Mouse (Mus musculus): ENCODE measurements around the gene Tmtc4.
A peak's percentile ranks its signal among the peaks of the same experiment; 100 is the strongest.

Gene Tmtc4

GRCm38 (mm10) chr14:122974854-122975570 is 8.8 kb downstream of the Tmtc4 start:
- no peak for DNase-seq (ENCODE audit: low read depth)

GRCm38 (mm10) chr14:122973091-122973490 is 10.7 kb downstream of the Tmtc4 start:
- no peak for DNase-seq (ENCODE audit: low read depth)

DNA sequence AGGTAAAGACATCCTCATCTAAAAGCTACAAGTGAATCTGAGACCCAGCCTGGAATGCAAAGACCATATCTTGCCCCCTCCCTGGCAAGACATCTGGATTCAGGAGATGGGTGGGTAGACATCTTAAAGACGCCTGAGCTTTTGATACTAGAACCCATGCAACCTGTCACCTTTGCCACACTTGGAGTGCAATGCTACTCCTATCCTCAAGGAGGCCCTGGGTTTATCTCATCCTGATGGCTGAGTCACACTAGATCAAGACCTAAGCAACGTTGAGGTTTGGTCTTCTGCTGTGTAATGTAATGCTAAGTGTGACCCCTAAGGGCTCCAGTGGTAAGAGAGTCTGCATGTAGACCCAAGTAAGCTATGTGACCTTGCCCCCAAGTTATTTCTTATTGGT is 15.8 kb downstream of the Tmtc4 start:
- DNase-seq (ENCODE audit: low read depth) = peak; percentile 7

- no peak for DNase-seq (ENCODE audit: low read depth)
Measured at GRCm38 (mm10) chr14:122957941-122958340, 25.9 kb downstream of the Tmtc4 start.

- DNase-seq (ENCODE audit: low read depth) = peak; percentile 71
Measured at GRCm38 (mm10) chr14:122953331-122953730, 30.5 kb downstream of the Tmtc4 start.

- no peak for DNase-seq (ENCODE audit: low read depth)
Measured at GRCm38 (mm10) chr14:122952556-122952955, 31.3 kb downstream of the Tmtc4 start.

- DNase-seq (ENCODE audit: low read depth) = peak; percentile 58
Measured at GRCm38 (mm10) chr14:122951676-122952445, 32.0 kb downstream of the Tmtc4 start.

GRCm38 (mm10) chr14:122950915-122951314 is 32.9 kb downstream of the Tmtc4 start:
- peak; percentile 13 for DNase-seq (ENCODE audit: low read depth)

GRCm38 (mm10) chr14:122943475-122943853 is 40.4 kb downstream of the Tmtc4 start:
- no peak for DNase-seq (ENCODE audit: low read depth)

DNA sequence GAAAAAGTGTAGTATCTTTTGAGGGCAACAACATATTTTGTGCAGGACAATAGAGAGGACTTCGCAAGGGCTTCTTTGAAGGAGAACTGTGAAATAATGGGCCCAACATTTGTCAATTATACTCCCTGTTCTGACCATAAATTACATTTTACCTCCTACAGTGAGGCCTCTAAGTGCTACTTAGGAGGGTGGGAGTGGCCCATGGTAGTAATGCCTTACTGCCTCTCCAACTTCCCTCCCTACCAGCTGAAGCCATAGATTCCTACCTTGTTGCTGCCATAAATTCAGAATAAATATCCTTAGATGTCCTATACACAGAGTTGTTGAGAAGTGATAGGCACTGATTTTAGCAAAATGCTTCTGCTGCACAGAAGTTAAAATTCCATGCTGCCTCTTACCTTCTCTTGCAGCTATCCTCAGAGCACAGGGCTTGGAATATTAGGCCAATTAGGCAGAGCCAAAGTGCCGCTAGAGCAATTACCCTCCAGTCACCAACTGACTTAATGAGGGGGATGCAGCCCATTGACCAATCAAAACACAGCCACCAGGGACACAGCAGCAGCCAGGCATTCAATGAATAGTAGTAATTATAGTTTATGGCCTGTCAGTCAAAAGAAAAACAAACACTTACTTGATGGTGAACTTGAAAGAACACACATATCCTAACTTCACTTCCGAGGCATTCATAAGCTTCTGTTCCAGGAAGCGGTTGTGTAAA is 40.9 kb downstream of the Tmtc4 start:
- no peak for DNase-seq (ENCODE audit: low read depth)

- no peak for DNase-seq (ENCODE audit: low read depth)
Measured at GRCm38 (mm10) chr14:122936460-122936859, 47.4 kb downstream of the Tmtc4 start.

DNA sequence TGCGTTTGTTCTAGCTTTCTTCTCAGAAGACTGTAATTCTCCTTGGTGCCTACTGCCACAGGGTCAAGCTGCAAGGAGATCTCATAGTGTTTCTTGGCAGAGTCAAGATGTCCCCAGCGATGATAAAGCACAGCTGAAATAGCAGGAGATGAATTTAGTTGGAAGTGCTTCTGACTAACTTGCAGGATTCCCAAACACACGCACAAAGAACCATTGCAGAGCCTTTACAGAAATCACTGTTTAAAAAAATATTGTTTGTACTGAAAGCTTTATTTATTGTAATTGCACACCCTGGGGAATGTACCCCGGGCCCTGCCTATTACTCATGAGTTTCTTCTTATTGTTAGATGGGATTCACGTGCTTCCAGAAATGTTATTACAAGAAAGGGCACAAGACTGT is 63.8 kb downstream of the Tmtc4 start:
- DNase-seq (ENCODE audit: low read depth) = no peak

- DNase-seq (ENCODE audit: low read depth) = no peak
Measured at GRCm38 (mm10) chr14:122917676-122918075, 66.2 kb downstream of the Tmtc4 start.

- no peak for DNase-seq (ENCODE audit: low read depth)
Measured at GRCm38 (mm10) chr14:122913657-122914056, 70.2 kb downstream of the Tmtc4 start, which contains the start of gene Ggact. Ggact (minus strand) TSS chr14:122913757.

- DNase-seq (ENCODE audit: low read depth) = peak; percentile 73
Measured at GRCm38 (mm10) chr14:122912812-122913498, 70.9 kb downstream of the Tmtc4 start.

GRCm38 (mm10) chr14:122912137-122912536 is 71.7 kb downstream of the Tmtc4 start:
- DNase-seq (ENCODE audit: low read depth) = peak; percentile 24

GRCm38 (mm10) chr14:122911265-122911664 is 72.6 kb downstream of the Tmtc4 start:
- no peak for DNase-seq (ENCODE audit: low read depth)

DNA sequence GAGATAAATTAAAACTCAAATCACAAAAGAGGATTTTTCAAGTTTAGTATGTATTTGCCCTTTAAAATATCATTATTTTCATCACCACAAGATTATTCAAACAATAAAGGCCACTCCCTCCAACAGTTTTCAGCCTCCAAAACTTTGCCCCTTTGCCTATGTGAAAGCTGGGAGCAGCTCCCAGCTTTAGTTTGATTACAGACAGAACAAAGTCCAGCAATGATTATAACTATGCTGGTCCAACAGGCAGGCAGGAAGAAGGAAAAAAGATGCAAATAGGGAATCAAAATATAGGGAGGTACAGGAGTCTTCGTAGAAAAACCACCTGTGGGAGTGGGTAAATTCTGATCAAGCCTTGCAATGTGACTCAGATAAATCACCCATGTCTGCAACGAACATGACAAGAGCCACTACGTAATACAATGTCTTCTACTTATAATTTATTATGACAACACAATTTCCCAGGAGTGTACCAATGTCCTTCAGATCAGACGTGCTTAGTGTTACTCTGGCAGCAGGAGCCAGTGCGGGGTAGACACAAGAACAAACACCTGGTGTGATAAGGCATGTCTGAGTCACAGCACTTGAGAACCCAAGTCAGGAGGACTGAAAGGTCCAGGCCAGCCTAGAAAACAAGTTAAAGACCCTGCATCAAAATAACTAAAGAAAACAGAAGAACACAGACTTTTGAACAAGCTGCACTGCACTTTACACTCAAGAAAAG is 74.3 kb downstream of the Tmtc4 start:
- no peak for DNase-seq (ENCODE audit: low read depth)

DNA sequence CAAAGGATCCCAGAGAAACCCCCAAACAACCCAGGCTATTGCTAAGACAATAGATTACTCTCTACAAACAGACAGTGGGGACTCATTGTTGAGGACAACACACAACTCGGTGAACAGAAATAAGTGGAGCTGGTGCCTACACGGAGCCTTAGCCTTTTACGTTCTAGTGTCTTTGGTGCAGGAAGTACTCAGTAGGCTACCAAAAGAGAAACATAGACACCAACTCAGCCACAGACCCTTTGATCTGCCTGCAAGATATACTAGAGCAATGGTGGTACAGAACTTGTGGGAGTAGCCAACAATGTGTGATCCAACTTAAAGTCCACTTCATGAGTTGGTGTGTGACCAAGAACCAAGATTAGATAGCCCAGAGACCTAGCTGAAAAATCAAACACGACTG is 75.8 kb downstream of the Tmtc4 start:
- DNase-seq (ENCODE audit: low read depth) = peak; percentile 73

GRCm38 (mm10) chr14:122905007-122905406 is 78.8 kb downstream of the Tmtc4 start:
- no peak for DNase-seq (ENCODE audit: low read depth)

- no peak for DNase-seq (ENCODE audit: low read depth)
Measured at GRCm38 (mm10) chr14:122903923-122904351, 79.9 kb downstream of the Tmtc4 start.
